Mouse (Mus musculus): ENCODE results near the gene Adcy1.

Adcy1 gene

DNA sequence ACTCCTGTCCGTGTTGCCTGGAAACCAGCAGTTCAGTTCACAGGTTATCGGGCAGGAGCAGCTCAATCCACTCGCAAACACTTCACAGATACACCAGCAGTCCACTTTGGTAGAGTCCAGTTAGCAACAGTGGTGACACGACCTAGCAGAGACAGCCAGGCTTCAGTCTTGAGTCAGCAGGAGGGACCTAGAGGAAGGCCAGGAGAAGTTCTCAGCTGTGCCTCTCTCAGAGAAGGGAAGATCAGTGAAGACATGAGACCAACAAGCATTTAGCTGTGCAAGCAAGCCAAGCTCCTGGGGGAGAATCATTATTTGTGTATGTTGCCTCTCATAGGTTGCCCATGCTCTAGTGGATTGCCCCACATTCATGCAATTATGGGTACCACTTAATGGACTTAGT, 164.8 kb downstream of the Adcy1 start:
- no peak for DNase-seq

Measured in kidney, adult 11 months (tissue).